Mouse (Mus musculus) spleen, adult 2 months (tissue): ENCODE results near the gene Psmb7. TPM values are rescaled to one million over a fixed set of nuclear protein-coding genes. Genes with fewer than 3 reads are reported as not detected.

Source experiments
- DNase-seq, 2 experiments: peaks; one replicate each; pipeline versions ENCODE4 v3.0.0 to v3.0.0-alpha.2; 2012 to 2021; ENCODE audit warnings: low spot score in 2 of 2, low read depth in 1 of 2
- H3K27ac ChIP-seq: fragments of 200-500 bp; 2 replicates; pipeline ENCODE4 v1.5.1; 2012; ENCODE audit warnings: low read length, inconsistent platforms; ENCODE audit not compliant: insufficient read depth
- H3K27me3 ChIP-seq: fragments of 200-500 bp; 2 replicates; pipeline ENCODE4 v1.6.1; 2012; ENCODE audit warnings: mild to moderate bottlenecking, moderate library complexity, low read length, inconsistent platforms; ENCODE audit not compliant: control insufficient read depth, insufficient read depth
- H3K36me3 ChIP-seq: fragments of 200-500 bp; 2 replicates; pipeline ENCODE4 v1.6.1; 2012; ENCODE audit warnings: mild to moderate bottlenecking, low read length, inconsistent platforms; ENCODE audit not compliant: control insufficient read depth, insufficient read depth
- H3K4me1 ChIP-seq: fragments of 200-500 bp; 2 replicates; pipeline ENCODE4 v1.6.1; 2011; ENCODE audit warnings: inconsistent platforms; ENCODE audit not compliant: control insufficient read depth, insufficient read depth, insufficient read length
- H3K4me3 ChIP-seq: fragments of 200-500 bp; 2 replicates; pipeline ENCODE4 v1.5.1; 2011; ENCODE audit warnings: mild to moderate bottlenecking, inconsistent platforms; ENCODE audit not compliant: insufficient read depth, insufficient read length; ENCODE audit errors: extremely low read depth
- CTCF ChIP-seq: fragments of 200-500 bp; IDR thresholded peaks from 2 replicates; pipeline ENCODE4 v1.5.1; 2011; ENCODE audit warnings: mild to moderate bottlenecking, inconsistent platforms; ENCODE audit not compliant: insufficient read depth, insufficient read length, insufficient replicate concordance; ENCODE audit errors: extremely low read depth
- POLR2A ChIP-seq: fragments of 200-500 bp; IDR thresholded peaks from 2 replicates; pipeline ENCODE4 v1.6.1; 2011; ENCODE audit warnings: low read depth, low read length, inconsistent platforms
- WGBS: fragments of 180-500 bp; shearing (Covaris S2); methylation state at CpG from one replicate; pipeline ENCODE4 v1.1.7; 2018; 5-methylcytosine and 5-hydroxymethylcytosine counted together
- polyA plus RNA-seq: library from polyadenylated mRNA; depleted of rRNA; stranded (reverse); fragments of >200 nt; gene quantifications from 2 replicates; pipeline ENCODE4 v1.2.3, GENCODE M21; 2012

Gene Psmb7
- polyA plus RNA-seq, 1 experiment = 22.6 TPM

- no peak overlapping the region for H3K4me3 ChIP-seq
- H3K27ac ChIP-seq = no peak overlapping the region
- no peaks in the 10 kb centered on the region for H3K27me3 ChIP-seq
- peaks cover 16% of the 10 kb centered on the region for H3K36me3 ChIP-seq
- TF ChIP-seq POLR2A (no peak), CTCF (no peak)
- H3K4me1 ChIP-seq = peaks cover 3% of the 10 kb centered on the region; the same call in 1 of the 2 replicates
- no peak for DNase-seq
- WGBS = 94% methylated on average over 1 of the region's 1 CpGs
These were observed 2.1 kb downstream of the Psmb7 start for GRCm38 (mm10) chr2:38641761-38642160.

GRCm38 (mm10) chr2:38637716-38638267 lies 6.1 kb downstream of the Psmb7 start:
- DNase-seq = no peak
- WGBS = 82% methylated on average over 4 of the region's 4 CpGs
- peaks cover 29% of the 10 kb centered on the region for H3K36me3 ChIP-seq
- TF ChIP-seq CTCF = no peak
- TF ChIP-seq POLR2A = no peak
- no peak overlapping the region for H3K27ac ChIP-seq
- no peak overlapping the region for H3K4me3 ChIP-seq
- no peaks in the 10 kb centered on the region for H3K4me1 ChIP-seq
- no peaks in the 10 kb centered on the region for H3K27me3 ChIP-seq

GRCm38 (mm10) chr2:38630574-38630973 lies 13.3 kb downstream of the Psmb7 start:
- 92% methylated on average over 2 of the region's 2 CpGs for WGBS
- H3K36me3 ChIP-seq = peaks cover 46% of the 10 kb centered on the region
- no peak overlapping the region for H3K4me3 ChIP-seq
- no peak for DNase-seq
- no peaks in the 10 kb centered on the region for H3K27me3 ChIP-seq
- TF ChIP-seq CTCF (no peak), POLR2A (no peak)
- no peak overlapping the region for H3K27ac ChIP-seq
- H3K4me1 ChIP-seq = no peaks in the 10 kb centered on the region

- peaks cover 44% of the 10 kb centered on the region for H3K36me3 ChIP-seq
- no peak for TF ChIP-seq POLR2A
- WGBS = 92% methylated on average over 3 of the region's 3 CpGs
- H3K27ac ChIP-seq = no peak overlapping the region
- no peaks in the 10 kb centered on the region for H3K27me3 ChIP-seq
- no peak overlapping the region for H3K4me3 ChIP-seq
- no peak for DNase-seq
- no peaks in the 10 kb centered on the region for H3K4me1 ChIP-seq
These were observed 14.4 kb downstream of the Psmb7 start for GRCm38 (mm10) chr2:38629451-38629850.

GRCm38 (mm10) chr2:38628801-38629200 lies 15.1 kb downstream of the Psmb7 start:
- no peaks in the 10 kb centered on the region for H3K4me1 ChIP-seq
- H3K36me3 ChIP-seq = peaks cover 44% of the 10 kb centered on the region

GRCm38 (mm10) chr2:38623821-38624590 lies 19.9 kb downstream of the Psmb7 start:
- Histone ChIP-seq H3K4me1 (no peaks in the 10 kb centered on the region), H3K27me3 (no peaks in the 10 kb centered on the region), H3K36me3 (peaks cover 12% of the 10 kb centered on the region), H3K27ac (no peak overlapping the region), H3K4me3 (no peak overlapping the region)
- TF ChIP-seq POLR2A (no peak), CTCF (no peak)
- DNase-seq = no peak
- WGBS = 90% methylated on average over 8 of the region's 8 CpGs

More at GRCm38 (mm10) chr2:38628801-38629200, 15.1 kb downstream of the Psmb7 start:
- no peaks in the 10 kb centered on the region for H3K27me3 ChIP-seq
- TF ChIP-seq POLR2A (no peak), CTCF (no peak)
- H3K27ac ChIP-seq = no peak overlapping the region
- H3K4me3 ChIP-seq = no peak overlapping the region
- DNase-seq = no peak
- WGBS = 92% methylated on average over 4 of the region's 4 CpGs

- Histone ChIP-seq H3K4me1 (no peaks in the 10 kb centered on the region), H3K36me3 (peaks cover 8% of the 10 kb centered on the region), H3K27me3 (no peaks in the 10 kb centered on the region), H3K27ac (no peak overlapping the region), H3K4me3 (no peak overlapping the region)
- TF ChIP-seq CTCF = no peak
- no peak for TF ChIP-seq POLR2A
- 89% methylated on average over 3 of the region's 3 CpGs for WGBS
- DNase-seq = no peak
These were observed 20.5 kb downstream of the Psmb7 start for GRCm38 (mm10) chr2:38623411-38623810.
